Mouse (Mus musculus) limb, embryonic 15.5 days (tissue): ENCODE data around the gene Tbx15. TPM values are rescaled to one million over a fixed set of nuclear protein-coding genes. Genes with fewer than 3 reads are reported as not detected.

Experiments used
- ATAC-seq: fragments of 200-750 bp; cut with Nextera tagmentation; 2 replicates; pipeline ENCODE4 v1.8.0; 2017; ENCODE audit warnings: low read depth, moderate TSS enrichment; ENCODE audit not compliant: insufficient number of reproducible peaks, low FRiP score, low TSS enrichment
- H3K27ac ChIP-seq: fragments of 300-500 bp; sonication (generic); 2 replicates; pipeline ENCODE4 v1.5.1; 2015; ENCODE audit warnings: moderate library complexity, mild to moderate bottlenecking, inconsistent platforms
- H3K27me3 ChIP-seq: fragments of 300-500 bp; sonication (generic); 2 replicates; pipeline ENCODE4 v1.6.1; 2015; ENCODE audit warnings: inconsistent platforms
- H3K36me3 ChIP-seq: fragments of 300-500 bp; sonication (generic); 2 replicates; pipeline ENCODE4 v1.6.1; 2015; ENCODE audit warnings: inconsistent platforms
- H3K4me1 ChIP-seq: fragments of 300-500 bp; sonication (generic); 2 replicates; pipeline ENCODE4 v1.6.1; 2015; ENCODE audit warnings: inconsistent platforms
- H3K4me2 ChIP-seq: fragments of 300-500 bp; sonication (generic); 2 replicates; pipeline ENCODE4 v1.6.1; 2015; ENCODE audit warnings: mild to moderate bottlenecking, inconsistent platforms
- H3K4me3 ChIP-seq: fragments of 300-500 bp; sonication (generic); 2 replicates; pipeline ENCODE4 v1.5.1; 2015; ENCODE audit warnings: mild to moderate bottlenecking, inconsistent platforms
- H3K9ac ChIP-seq: fragments of 300-500 bp; sonication (generic); 2 replicates; pipeline ENCODE4 v1.6.1; 2015; ENCODE audit warnings: inconsistent platforms
- H3K9me3 ChIP-seq: fragments of 300-500 bp; sonication (generic); 2 replicates; pipeline ENCODE4 v1.6.1; 2016; ENCODE audit warnings: inconsistent platforms
- WGBS: fragments of 180-500 bp; shearing (Covaris S2); methylation state at CpG from one replicate; pipeline ENCODE4 v1.1.7; 2015; 5-methylcytosine and 5-hydroxymethylcytosine counted together
- polyA plus RNA-seq: library from polyadenylated mRNA; unstranded; fragments of >200 nt; fragmentation: Nextera tagmentation; extraction: Ambion mirVana; gene quantifications from 2 replicates; pipeline ENCODE4 v1.2.1, GENCODE M21; 2015

The Tbx15 gene
- polyA plus RNA-seq, 1 experiment from 2014 or later, result 21.9 TPM

DNA sequence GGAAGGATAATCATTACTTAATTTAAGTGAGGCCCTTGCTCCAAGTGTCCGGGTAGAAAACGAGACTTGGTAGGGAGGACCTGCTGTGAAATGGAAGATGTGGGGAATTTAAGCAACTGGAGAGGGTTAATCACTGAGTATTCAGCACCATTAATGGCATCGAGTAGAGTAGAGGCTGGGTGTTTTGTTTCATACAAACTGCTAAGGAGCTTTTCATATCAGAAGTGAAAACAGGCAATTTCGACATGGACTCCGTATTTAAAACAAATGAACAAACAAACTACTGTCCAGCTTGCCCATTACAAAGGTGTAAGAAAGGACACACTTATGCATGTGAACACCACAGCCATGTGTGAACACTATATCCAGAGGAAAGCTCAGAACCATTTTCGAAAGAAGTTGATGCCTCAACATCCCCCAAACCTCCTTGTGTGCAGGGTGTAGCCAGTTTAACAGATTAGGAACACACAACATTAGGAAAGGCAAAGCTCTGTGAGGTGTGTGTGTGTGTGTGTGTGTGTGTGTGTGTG lies 19.6 kb downstream of the Tbx15 start:
- peak overlapping the region; percentile 15; the same call in 1 of the 2 replicates for H3K4me2 ChIP-seq
- peaks cover 5% of the 10 kb centered on the region; the same call in 1 of the 2 replicates for H3K27me3 ChIP-seq

DNA sequence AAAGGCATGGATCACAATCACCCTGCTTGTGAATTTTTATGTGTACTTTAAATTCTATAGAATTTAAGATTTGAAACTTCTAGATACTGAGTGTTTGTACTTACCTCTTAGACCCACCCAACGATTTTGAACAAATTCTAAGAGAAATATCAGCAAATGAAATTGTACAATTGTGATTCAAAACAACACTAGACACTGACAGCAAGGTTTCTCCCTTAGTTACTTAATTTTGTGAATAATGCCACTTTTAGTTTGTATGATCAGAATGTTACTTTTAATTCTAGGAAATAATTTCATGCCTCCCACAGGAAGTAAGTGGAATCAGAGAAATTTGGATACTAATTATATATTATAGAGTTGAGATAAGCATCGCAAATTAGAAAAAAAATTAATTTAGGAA lies 20.2 kb downstream of the Tbx15 start:
- no peaks in the 10 kb centered on the region for H3K36me3 ChIP-seq
- 53% methylated on average over 2 of the region's 2 CpGs for WGBS

More for the DNA sequence above, 19.6 kb downstream of the Tbx15 start:
- no peak for ATAC-seq
- Histone ChIP-seq H3K4me1 (peaks cover 48% of the 10 kb centered on the region), H3K4me3 (peak overlapping the region; percentile 10; the same call in 1 of the 2 replicates), H3K9me3 (no peaks in the 10 kb centered on the region), H3K27ac (no peak overlapping the region; the same call in 1 of the 2 replicates), H3K36me3 (no peaks in the 10 kb centered on the region), H3K9ac (no peak overlapping the region)
- 31% methylated on average over 6 of the region's 6 CpGs for WGBS

DNA sequence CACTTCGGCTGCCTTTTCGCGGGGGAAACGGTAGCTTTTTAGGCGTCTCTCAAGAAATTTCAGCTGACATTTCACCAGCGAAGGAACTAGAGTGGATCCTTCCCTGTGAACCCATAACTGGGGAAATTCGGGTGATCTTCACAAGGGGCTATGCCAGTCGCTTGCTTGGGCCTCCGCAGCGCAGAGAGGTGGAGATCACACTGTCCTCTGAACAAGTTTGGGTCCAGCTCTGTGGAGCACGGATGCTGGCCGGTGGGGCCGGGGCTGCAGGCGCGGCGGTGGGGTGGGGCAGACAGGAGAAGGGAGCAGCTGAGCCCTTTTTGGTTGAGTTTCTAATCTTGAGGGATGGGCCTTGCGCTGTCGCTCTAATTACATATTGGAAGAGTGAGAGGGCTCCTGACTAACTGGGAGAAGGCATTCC lies 21.2 kb downstream of the Tbx15 start:
- Histone ChIP-seq H3K27ac (peak overlapping the region; percentile 43), H3K4me3 (peak overlapping the region; percentile 17), H3K36me3 (0 out of 2 replicates have a peak, but pooled peaks cover 3% of the 10 kb centered on the region), H3K27me3 (peaks cover 5% of the 10 kb centered on the region; the same call in 1 of the 2 replicates), H3K4me1 (peaks cover 49% of the 10 kb centered on the region), H3K4me2 (peak overlapping the region; percentile 31), H3K9ac (no peak overlapping the region), H3K9me3 (no peaks in the 10 kb centered on the region)
- no peak for ATAC-seq
- 14% methylated on average over 18 of the region's 18 CpGs for WGBS

More for the DNA sequence above, 20.2 kb downstream of the Tbx15 start:
- 0 out of 2 replicates have a peak overlapping the region, but pooled peaks have one; percentile 15 for H3K4me2 ChIP-seq
- no peak overlapping the region for H3K9ac ChIP-seq
- peaks cover 5% of the 10 kb centered on the region; the same call in 1 of the 2 replicates for H3K27me3 ChIP-seq
- no peak overlapping the region for H3K27ac ChIP-seq
- H3K4me3 ChIP-seq, result no peak overlapping the region
- H3K4me1 ChIP-seq, result peaks cover 49% of the 10 kb centered on the region
- H3K9me3 ChIP-seq, result no peaks in the 10 kb centered on the region
- no peak for ATAC-seq

DNA sequence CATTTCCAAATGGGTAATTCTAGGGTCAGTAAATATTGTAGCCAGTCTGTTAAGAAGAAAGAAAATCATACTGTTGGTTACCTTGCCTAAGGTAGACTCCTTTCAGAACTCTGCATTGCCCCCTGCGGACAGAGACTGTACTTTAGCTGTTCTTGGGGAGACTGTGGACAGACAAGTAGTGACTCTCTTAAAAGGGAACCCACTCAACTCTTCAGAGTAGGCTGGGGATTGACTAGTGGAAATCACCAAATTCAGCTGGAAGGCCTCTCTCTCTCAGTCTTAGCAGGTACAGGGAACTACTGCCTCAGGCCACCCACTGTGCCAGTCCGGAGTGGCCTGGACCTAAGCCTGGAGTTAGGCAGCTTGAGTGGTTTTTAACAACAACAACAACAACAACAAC lies 21.8 kb downstream of the Tbx15 start:
- 21% methylated on average over 2 of the region's 2 CpGs for WGBS
- H3K9me3 ChIP-seq, result no peaks in the 10 kb centered on the region
- H3K36me3 ChIP-seq, result 0 out of 2 replicates have a peak, but pooled peaks cover 3% of the 10 kb centered on the region
- H3K4me3 ChIP-seq, result no peak overlapping the region
- peaks cover 44% of the 10 kb centered on the region for H3K4me1 ChIP-seq
- peak overlapping the region; percentile 31; the same call in 1 of the 2 replicates for H3K4me2 ChIP-seq
- no peak for ATAC-seq
- no peak overlapping the region for H3K9ac ChIP-seq
- H3K27ac ChIP-seq, result peak overlapping the region; percentile 39
- peaks cover 5% of the 10 kb centered on the region; the same call in 1 of the 2 replicates for H3K27me3 ChIP-seq

- Histone ChIP-seq H3K9me3 (no peaks in the 10 kb centered on the region), H3K27ac (peak overlapping the region; percentile 67; the same call in 1 of the 2 replicates), H3K9ac (no peak overlapping the region), H3K4me1 (peaks cover 39% of the 10 kb centered on the region), H3K4me3 (no peak overlapping the region), H3K27me3 (no peaks in the 10 kb centered on the region; the same call in 1 of the 2 replicates), H3K36me3 (0 out of 2 replicates have a peak, but pooled peaks cover 6% of the 10 kb centered on the region), H3K4me2 (peak overlapping the region; percentile 19; the same call in 1 of the 2 replicates)
- no peak for ATAC-seq
- 39% methylated on average over 9 of the region's 9 CpGs for WGBS
Measured at GRCm38 (mm10) chr3:99263471-99263903, 23.3 kb downstream of the Tbx15 start.

- Histone ChIP-seq H3K27ac (no peak overlapping the region), H3K4me3 (no peak overlapping the region), H3K9me3 (no peaks in the 10 kb centered on the region), H3K4me1 (peaks cover 39% of the 10 kb centered on the region), H3K9ac (no peak overlapping the region), H3K36me3 (peaks cover 14% of the 10 kb centered on the region; the same call in 1 of the 2 replicates), H3K4me2 (no peak overlapping the region), H3K27me3 (no peaks in the 10 kb centered on the region; the same call in 1 of the 2 replicates)
- no peak for ATAC-seq
- WGBS, result 39% methylated on average over 7 of the region's 7 CpGs
Measured at GRCm38 (mm10) chr3:99264695-99265094, 24.5 kb downstream of the Tbx15 start.

GRCm38 (mm10) chr3:99266752-99267303 lies 26.6 kb downstream of the Tbx15 start:
- no peaks in the 10 kb centered on the region for H3K9me3 ChIP-seq
- peaks cover 14% of the 10 kb centered on the region; the same call in 1 of the 2 replicates for H3K36me3 ChIP-seq
- no peak for ATAC-seq
- H3K4me1 ChIP-seq, result peaks cover 26% of the 10 kb centered on the region; the same call in 1 of the 2 replicates
- no peak overlapping the region for H3K27ac ChIP-seq
- no peak overlapping the region for H3K4me2 ChIP-seq
- WGBS, result 43% methylated on average over 10 of the region's 10 CpGs
- H3K4me3 ChIP-seq, result no peak overlapping the region
- no peak overlapping the region for H3K9ac ChIP-seq
- H3K27me3 ChIP-seq, result no peaks in the 10 kb centered on the region; the same call in 1 of the 2 replicates

DNA sequence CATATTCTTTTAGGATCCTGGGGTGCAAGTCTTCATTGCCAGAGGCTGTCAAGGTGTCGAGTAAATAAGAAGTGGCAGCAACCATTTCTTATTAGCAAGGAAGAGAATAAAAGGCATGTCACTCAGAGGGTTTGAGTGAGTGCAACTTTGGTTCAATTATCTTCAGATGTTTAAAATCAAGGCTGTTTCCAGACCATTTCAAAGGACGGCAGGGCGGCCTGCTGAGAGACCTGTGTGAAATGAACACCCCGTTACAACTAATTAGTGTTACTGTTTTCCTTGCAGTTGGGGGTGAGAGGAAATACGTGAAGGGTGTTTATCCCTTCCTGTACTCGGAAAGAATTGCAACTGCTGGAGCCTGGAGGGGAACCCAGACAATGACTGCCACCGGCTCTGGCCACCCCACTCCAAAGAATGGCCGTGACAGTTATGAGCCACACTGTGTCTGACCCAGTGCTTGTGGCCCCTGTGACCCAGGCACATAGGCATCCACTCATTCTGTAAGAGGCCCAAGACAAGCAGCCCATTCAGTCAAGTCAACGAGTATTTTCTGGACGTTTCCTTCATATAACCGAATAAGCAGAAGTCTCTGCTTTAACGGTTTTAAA lies 37.9 kb downstream of the Tbx15 start:
- H3K36me3 ChIP-seq, result peaks cover 9% of the 10 kb centered on the region; the same call in 1 of the 2 replicates
- no peaks in the 10 kb centered on the region for H3K9me3 ChIP-seq
- H3K4me3 ChIP-seq, result no peak overlapping the region
- no peak overlapping the region for H3K9ac ChIP-seq
- WGBS, result 35% methylated on average over 12 of the region's 12 CpGs
- H3K27me3 ChIP-seq, result no peaks in the 10 kb centered on the region
- no peak overlapping the region for H3K27ac ChIP-seq
- no peak overlapping the region for H3K4me2 ChIP-seq
- peaks cover 9% of the 10 kb centered on the region; the same call in 1 of the 2 replicates for H3K4me1 ChIP-seq
- no peak for ATAC-seq

DNA sequence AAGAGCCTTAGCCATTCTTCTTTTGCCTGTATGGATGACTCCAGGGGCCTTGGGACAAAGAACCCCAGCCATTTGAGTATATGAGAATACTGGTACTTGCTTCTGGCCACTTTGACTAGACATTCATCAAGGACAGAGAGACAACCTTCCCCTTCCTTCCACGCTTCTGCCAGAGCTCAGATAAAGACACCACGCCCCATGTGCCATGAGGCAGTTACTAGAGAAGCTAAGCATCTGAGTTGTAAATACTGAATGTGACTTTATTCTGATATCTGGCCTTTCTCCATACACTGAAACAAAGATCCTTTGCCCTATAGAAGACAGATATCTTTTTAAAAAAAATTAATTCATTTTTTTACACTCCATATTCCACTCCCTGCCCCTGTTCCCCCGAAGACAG lies 39.5 kb downstream of the Tbx15 start:
- peaks cover 9% of the 10 kb centered on the region; the same call in 1 of the 2 replicates for H3K36me3 ChIP-seq
- H3K9ac ChIP-seq, result no peak overlapping the region
- no peak overlapping the region for H3K4me3 ChIP-seq
- WGBS, result 84% methylated on average over 3 of the region's 3 CpGs
- no peak overlapping the region for H3K4me2 ChIP-seq
- no peaks in the 10 kb centered on the region for H3K9me3 ChIP-seq
- H3K4me1 ChIP-seq, result peaks cover 9% of the 10 kb centered on the region; the same call in 1 of the 2 replicates
- H3K27ac ChIP-seq, result no peak overlapping the region
- ATAC-seq, result no peak
- no peaks in the 10 kb centered on the region for H3K27me3 ChIP-seq

- H3K36me3 ChIP-seq, result peaks cover 9% of the 10 kb centered on the region; the same call in 1 of the 2 replicates
- no peak overlapping the region for H3K4me3 ChIP-seq
- H3K27ac ChIP-seq, result no peak overlapping the region
- H3K4me2 ChIP-seq, result no peak overlapping the region
- ATAC-seq, result no peak
- no peaks in the 10 kb centered on the region for H3K9me3 ChIP-seq
- WGBS, result 39% methylated on average over 4 of the region's 4 CpGs
- no peaks in the 10 kb centered on the region for H3K27me3 ChIP-seq
- H3K9ac ChIP-seq, result no peak overlapping the region
- peaks cover 9% of the 10 kb centered on the region; the same call in 1 of the 2 replicates for H3K4me1 ChIP-seq
Measured at GRCm38 (mm10) chr3:99281453-99281852, 41.3 kb downstream of the Tbx15 start.

- Histone ChIP-seq H3K27ac (no peak overlapping the region), H3K36me3 (no peaks in the 10 kb centered on the region), H3K4me2 (no peak overlapping the region), H3K9ac (no peak overlapping the region), H3K9me3 (no peaks in the 10 kb centered on the region), H3K4me3 (no peak overlapping the region), H3K4me1 (peaks cover 14% of the 10 kb centered on the region), H3K27me3 (no peaks in the 10 kb centered on the region)
- no peak for ATAC-seq
- 48% methylated on average over 2 of the region's 2 CpGs for WGBS
Measured at GRCm38 (mm10) chr3:99288302-99288701, 48.1 kb downstream of the Tbx15 start.
